Mouse (Mus musculus) limb, embryonic 12.5 days (tissue): ENCODE results near the gene Ctdspl. TPM values are rescaled to one million over a fixed set of nuclear protein-coding genes. Genes with fewer than 3 reads are reported as not detected.

Source experiments
- ATAC-seq: fragments of 200-750 bp; cut with Nextera tagmentation; 2 replicates; pipeline ENCODE4 v1.8.0; 2017; ENCODE audit warnings: low read depth, moderate TSS enrichment; ENCODE audit not compliant: insufficient number of reproducible peaks, insufficient read depth, low FRiP score, low TSS enrichment
- H3K27ac ChIP-seq: fragments of 300-500 bp; sonication (generic); 2 replicates; pipeline ENCODE4 v1.5.1; 2016; ENCODE audit warnings: mild to moderate bottlenecking, moderate library complexity
- H3K27me3 ChIP-seq: fragments of 300-500 bp; sonication (generic); 2 replicates; pipeline ENCODE4 v1.6.1; 2016; ENCODE audit warnings: mild to moderate bottlenecking, moderate library complexity
- H3K36me3 ChIP-seq: fragments of 300-500 bp; sonication (generic); 2 replicates; pipeline ENCODE4 v1.6.1; 2016; ENCODE audit warnings: mild to moderate bottlenecking, moderate library complexity
- H3K4me1 ChIP-seq: fragments of 300-500 bp; sonication (generic); replicated peaks from 2 replicates; pipeline ENCODE4 v1.6.1; 2016
- H3K4me2 ChIP-seq: fragments of 300-500 bp; sonication (generic); 2 replicates; pipeline ENCODE4 v1.6.1; 2016; ENCODE audit warnings: mild to moderate bottlenecking, moderate library complexity
- H3K4me3 ChIP-seq: fragments of 300-500 bp; sonication (generic); replicated peaks from 2 replicates; pipeline ENCODE4 v1.5.1; 2016; ENCODE audit warnings: mild to moderate bottlenecking
- H3K9ac ChIP-seq: fragments of 300-500 bp; sonication (generic); replicated peaks from 2 replicates; pipeline ENCODE4 v1.6.1; 2016; ENCODE audit warnings: mild to moderate bottlenecking, moderate library complexity
- H3K9me3 ChIP-seq: fragments of 300-500 bp; sonication (generic); 2 replicates; pipeline ENCODE4 v1.6.1; 2016; ENCODE audit warnings: mild to moderate bottlenecking, moderate library complexity
- WGBS: fragments of 180-500 bp; shearing (Covaris S2); methylation state at CpG from one replicate; pipeline ENCODE4 v1.1.7; 2016; 5-methylcytosine and 5-hydroxymethylcytosine counted together
- polyA plus RNA-seq: library from polyadenylated mRNA; unstranded; fragments of >200 nt; fragmentation: Nextera tagmentation; extraction: Ambion mirVana; gene quantifications from 2 replicates; pipeline ENCODE4 v1.2.1, GENCODE M21; 2016

Ctdspl gene
- polyA plus RNA-seq: 19.2 and 19.9 TPM in 2 replicates

- peaks cover 5% of the 10 kb centered on the region; the same call in 1 of the 2 replicates for H3K36me3 ChIP-seq
- H3K9me3 ChIP-seq: no peaks in the 10 kb centered on the region
- peak within 1 kb of the TSS; percentile 95 for H3K4me2 ChIP-seq
- under 1% methylated on average over 58 of the region's 73 CpGs for WGBS
- ATAC-seq: peak; percentile 37
- peaks cover 42% of the 10 kb centered on the region for H3K4me1 ChIP-seq
- H3K9ac ChIP-seq: peak within 1 kb of the TSS; percentile 88
- H3K27me3 ChIP-seq: no peaks in the 10 kb centered on the region
- H3K4me3 ChIP-seq: peak within 1 kb of the TSS; percentile 84
- peak within 1 kb of the TSS; percentile 92 for H3K27ac ChIP-seq
Measured at GRCm38 (mm10) chr9:118926111-118926650, at the start of gene Ctdspl. Gene Ctdspl, plus strand, starts transcription at chr9:118926453.

- Histone ChIP-seq H3K27ac (no peak overlapping the region), H3K36me3 (peaks cover 31% of the 10 kb centered on the region), H3K4me3 (no peak overlapping the region), H3K9ac (no peak overlapping the region), H3K4me2 (no peak overlapping the region), H3K9me3 (peaks cover 11% of the 10 kb centered on the region), H3K4me1 (peaks cover 20% of the 10 kb centered on the region), H3K27me3 (no peaks in the 10 kb centered on the region)
- 83% methylated on average over 10 of the region's 10 CpGs for WGBS
- no peak for ATAC-seq
Measured at GRCm38 (mm10) chr9:118876902-118877301, 49.4 kb upstream of the Ctdspl start.

DNA sequence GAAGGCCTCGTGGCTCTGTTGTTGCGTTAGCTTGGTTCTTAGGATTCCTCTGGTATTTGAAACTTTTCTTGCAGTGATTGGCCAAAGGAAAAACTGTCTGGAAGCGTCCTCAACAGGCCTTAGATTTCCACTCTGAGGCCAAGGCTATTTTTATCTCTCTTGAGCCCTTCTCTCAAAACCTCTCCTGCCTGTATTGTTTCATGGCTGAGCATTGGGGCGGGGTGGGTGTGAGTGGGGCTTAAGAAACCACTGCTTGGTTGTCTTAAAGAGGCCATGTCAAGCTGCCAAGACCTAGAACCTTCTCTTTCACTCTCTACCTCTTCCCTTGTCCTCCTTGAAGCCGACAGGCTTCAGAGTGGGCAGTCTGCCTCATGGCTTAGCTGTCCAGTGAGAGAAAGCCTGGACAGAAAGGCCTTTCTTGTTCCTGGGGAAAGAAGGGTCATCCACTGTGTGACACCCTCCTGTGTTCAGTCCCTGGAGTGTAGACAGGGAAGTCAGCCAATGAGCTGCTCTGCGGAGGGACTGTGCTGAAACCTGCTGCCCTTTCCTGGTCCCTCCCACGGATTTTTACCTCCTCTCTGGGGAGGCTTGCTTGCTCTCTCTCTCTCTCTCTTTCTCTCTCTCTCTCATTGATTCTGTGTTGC lies 48.8 kb upstream of the Ctdspl start:
- peaks cover 20% of the 10 kb centered on the region for H3K4me1 ChIP-seq
- ATAC-seq: no peak
- H3K9me3 ChIP-seq: peaks cover 11% of the 10 kb centered on the region
- H3K4me3 ChIP-seq: no peak overlapping the region
- H3K27me3 ChIP-seq: no peaks in the 10 kb centered on the region
- no peak overlapping the region for H3K27ac ChIP-seq
- 88% methylated on average over 7 of the region's 7 CpGs for WGBS
- H3K4me2 ChIP-seq: no peak overlapping the region
- H3K9ac ChIP-seq: no peak overlapping the region
- H3K36me3 ChIP-seq: peaks cover 26% of the 10 kb centered on the region

- H3K4me3 ChIP-seq: no peak overlapping the region
- peaks cover 8% of the 10 kb centered on the region for H3K9me3 ChIP-seq
- peaks cover 21% of the 10 kb centered on the region for H3K36me3 ChIP-seq
- H3K27me3 ChIP-seq: no peaks in the 10 kb centered on the region
- no peak overlapping the region for H3K27ac ChIP-seq
- H3K4me2 ChIP-seq: no peak overlapping the region
- peaks cover 20% of the 10 kb centered on the region for H3K4me1 ChIP-seq
- H3K9ac ChIP-seq: no peak overlapping the region
- 86% methylated on average over 11 of the region's 11 CpGs for WGBS
- no peak for ATAC-seq
Measured at GRCm38 (mm10) chr9:118878596-118878995, 47.7 kb upstream of the Ctdspl start.

- no peak overlapping the region for H3K27ac ChIP-seq
- no peak overlapping the region for H3K4me3 ChIP-seq
- H3K9me3 ChIP-seq: no peaks in the 10 kb centered on the region
- H3K27me3 ChIP-seq: no peaks in the 10 kb centered on the region
- H3K9ac ChIP-seq: no peak overlapping the region
- H3K36me3 ChIP-seq: peaks cover 19% of the 10 kb centered on the region; the same call in 1 of the 2 replicates
- no peak for ATAC-seq
- 74% methylated on average over 7 of the region's 7 CpGs for WGBS
- no peak overlapping the region for H3K4me2 ChIP-seq
- H3K4me1 ChIP-seq: peaks cover 3% of the 10 kb centered on the region; the same call in 1 of the 2 replicates
Measured at GRCm38 (mm10) chr9:118881281-118881945, 44.8 kb upstream of the Ctdspl start.

- H3K36me3 ChIP-seq: peaks cover 19% of the 10 kb centered on the region; the same call in 1 of the 2 replicates
- ATAC-seq: no peak
- H3K27me3 ChIP-seq: no peaks in the 10 kb centered on the region
- 0 out of 2 replicates have a peak, but pooled peaks cover 3% of the 10 kb centered on the region for H3K4me1 ChIP-seq
- 90% methylated on average over 6 of the region's 6 CpGs for WGBS
- H3K4me3 ChIP-seq: no peak overlapping the region
- no peak overlapping the region for H3K9ac ChIP-seq
- H3K9me3 ChIP-seq: no peaks in the 10 kb centered on the region
- no peak overlapping the region for H3K27ac ChIP-seq
- H3K4me2 ChIP-seq: no peak overlapping the region
Measured at GRCm38 (mm10) chr9:118881946-118882284, 44.3 kb upstream of the Ctdspl start.

DNA sequence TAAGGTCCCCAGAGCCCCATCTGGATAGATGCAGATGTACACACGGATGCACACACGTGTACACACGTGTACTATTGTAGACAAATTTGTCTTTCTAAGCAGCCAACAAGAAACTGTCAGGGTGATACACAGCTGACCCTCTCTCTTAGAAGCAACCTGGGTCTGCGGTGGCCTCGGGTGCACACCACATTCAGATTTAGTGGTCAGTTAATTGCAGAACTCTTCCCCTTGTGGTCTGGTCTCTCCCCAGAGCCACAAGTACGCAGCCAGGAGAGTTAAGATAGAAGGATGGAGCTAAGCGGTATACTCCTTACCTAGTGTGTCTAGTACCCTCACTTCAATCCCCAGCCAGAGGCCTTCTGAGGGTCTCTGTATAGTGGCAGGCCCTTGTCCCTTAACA lies 43.1 kb upstream of the Ctdspl start:
- peaks cover 10% of the 10 kb centered on the region; the same call in 1 of the 2 replicates for H3K36me3 ChIP-seq
- no peak for ATAC-seq
- WGBS: 90% methylated on average over 7 of the region's 7 CpGs

GRCm38 (mm10) chr9:118885785-118886184 lies 40.5 kb upstream of the Ctdspl start:
- H3K36me3 ChIP-seq: peaks cover 10% of the 10 kb centered on the region; the same call in 1 of the 2 replicates
- ATAC-seq: no peak
- WGBS: 83% methylated on average over 6 of the region's 6 CpGs
- no peak overlapping the region for H3K27ac ChIP-seq
- H3K4me1 ChIP-seq: peaks cover 15% of the 10 kb centered on the region
- H3K4me2 ChIP-seq: no peak overlapping the region
- no peaks in the 10 kb centered on the region for H3K27me3 ChIP-seq
- no peak overlapping the region for H3K9ac ChIP-seq
- no peak overlapping the region for H3K4me3 ChIP-seq
- no peaks in the 10 kb centered on the region for H3K9me3 ChIP-seq

More for the DNA sequence above, 43.1 kb upstream of the Ctdspl start:
- Histone ChIP-seq H3K4me2 (no peak overlapping the region), H3K27ac (no peak overlapping the region), H3K4me1 (no peaks in the 10 kb centered on the region), H3K27me3 (no peaks in the 10 kb centered on the region), H3K4me3 (no peak overlapping the region), H3K9me3 (no peaks in the 10 kb centered on the region), H3K9ac (no peak overlapping the region)

DNA sequence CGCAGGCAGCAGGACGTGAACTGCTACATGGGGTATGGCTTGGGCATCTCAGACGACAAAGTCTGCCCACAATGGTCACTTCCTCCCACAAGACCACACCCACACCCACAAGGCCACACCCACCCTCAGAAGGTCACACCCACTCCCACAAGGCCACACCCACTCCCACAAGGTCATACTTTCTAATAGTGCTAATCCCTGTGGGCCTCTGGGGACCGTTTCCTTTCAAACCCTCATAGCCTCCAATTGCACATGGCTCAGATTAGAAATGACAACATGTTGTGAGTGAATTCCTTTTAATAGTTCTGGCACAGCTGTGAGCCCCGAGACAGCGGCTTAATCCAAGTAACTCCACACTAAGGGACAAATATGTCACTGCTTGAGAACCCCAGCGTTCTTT lies 39.1 kb upstream of the Ctdspl start:
- no peaks in the 10 kb centered on the region for H3K9me3 ChIP-seq
- no peaks in the 10 kb centered on the region for H3K27me3 ChIP-seq
- peaks cover 10% of the 10 kb centered on the region; the same call in 1 of the 2 replicates for H3K36me3 ChIP-seq
- H3K9ac ChIP-seq: no peak overlapping the region
- no peak for ATAC-seq
- no peak overlapping the region for H3K4me2 ChIP-seq
- 79% methylated on average over 7 of the region's 7 CpGs for WGBS
- H3K4me3 ChIP-seq: no peak overlapping the region
- no peak overlapping the region for H3K27ac ChIP-seq
- peaks cover 29% of the 10 kb centered on the region for H3K4me1 ChIP-seq

- ATAC-seq: no peak
- Histone ChIP-seq H3K27me3 (no peaks in the 10 kb centered on the region), H3K4me1 (peaks cover 31% of the 10 kb centered on the region), H3K4me3 (no peak overlapping the region), H3K36me3 (peaks cover 10% of the 10 kb centered on the region; the same call in 1 of the 2 replicates), H3K9me3 (no peaks in the 10 kb centered on the region), H3K4me2 (no peak overlapping the region), H3K9ac (no peak overlapping the region), H3K27ac (no peak overlapping the region)
- 93% methylated on average over 8 of the region's 8 CpGs for WGBS
Measured at GRCm38 (mm10) chr9:118887734-118888133, 38.5 kb upstream of the Ctdspl start.

DNA sequence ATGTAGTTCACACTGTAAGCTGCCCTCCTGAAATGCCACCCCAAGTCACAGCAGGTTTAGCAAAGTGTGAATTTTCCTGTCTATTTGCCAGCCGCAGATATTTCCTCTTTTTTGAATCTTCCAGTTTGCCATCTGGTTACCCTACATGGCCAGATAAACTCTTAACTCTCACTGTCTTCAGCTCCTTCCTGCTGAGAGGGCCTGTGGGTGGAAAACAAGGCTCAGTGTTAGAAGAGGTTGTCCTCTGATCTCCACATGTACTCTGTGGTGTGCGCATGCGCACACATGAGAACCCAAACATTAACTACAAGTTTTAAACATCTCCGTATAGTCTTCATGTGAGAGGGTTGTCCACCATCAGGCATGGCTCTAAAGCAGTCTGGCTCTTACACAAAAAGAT lies 36.1 kb upstream of the Ctdspl start:
- Histone ChIP-seq H3K27me3 (no peaks in the 10 kb centered on the region), H3K9me3 (no peaks in the 10 kb centered on the region), H3K9ac (no peak overlapping the region), H3K4me2 (no peak overlapping the region), H3K36me3 (peaks cover 12% of the 10 kb centered on the region; the same call in 1 of the 2 replicates), H3K27ac (peak overlapping the region; percentile 68), H3K4me3 (no peak overlapping the region), H3K4me1 (peaks cover 31% of the 10 kb centered on the region)
- WGBS: 81% methylated on average over 4 of the region's 4 CpGs
- ATAC-seq: no peak
